15 mouse cellular contexts compared by ENCODE assay signal in genomic region chr4:142267832-142268231, GRCm38 (mm10). TPM values are rescaled to one million over a fixed set of nuclear protein-coding genes. Genes with fewer than 3 reads are reported as not detected.
DNase-seq lines count a peak whose midpoint lies in the region; ATAC-seq and TF ChIP-seq lines count a peak whose summit lies in the region.
"Had no signal": no experiment of that assay in that cellular context is flagged by ENCODE, and none has a peak within 500 bp of the region (broad histone marks: within the 10 kb centered on the region; RNA-seq: fewer than 3 reads in every experiment).

No protein-coding gene starts in this region.

- 17% methylated on average over 4 of the region's 4 CpGs for WGBS in midbrain, embryonic 10.5 days
- WGBS in midbrain, postnatal 0 days, result 31% methylated on average over 4 of the region's 4 CpGs
- WGBS in hindbrain, postnatal 0 days, result 18% methylated on average over 4 of the region's 4 CpGs
- 54% methylated on average over 4 of the region's 4 CpGs for WGBS in neural tube, embryonic 15.5 days
- 65% methylated on average over 4 of the region's 4 CpGs for WGBS in lung, postnatal 0 days

- TF ChIP-seq CTCF in midbrain, postnatal 0 days (IDR thresholded peaks at IDR 0.05), result no peak
- no peak for TF ChIP-seq CTCF in hindbrain, postnatal 0 days (IDR thresholded peaks at IDR 0.05; ENCODE audit: low read depth)
- no peak for TF ChIP-seq CTCF in lung, postnatal 0 days (IDR thresholded peaks at IDR 0.05)

- H3K9ac ChIP-seq in midbrain, postnatal 0 days (replicated peaks; ENCODE audit: low read length, poor library complexity, severe bottlenecking), result no peak overlapping the region
- no peak overlapping the region for H3K9ac ChIP-seq in hindbrain, postnatal 0 days (replicated peaks; ENCODE audit: low read length)
- H3K9ac ChIP-seq in neural tube, embryonic 15.5 days (replicated peaks), result no peak overlapping the region
- H3K9ac ChIP-seq in lung, postnatal 0 days (replicated peaks; ENCODE audit: low read depth), result no peak overlapping the region
- H3K9ac ChIP-seq: limb, embryonic 13.5 days had no signal

- H3K27me3 ChIP-seq in midbrain, embryonic 10.5 days (ENCODE audit: low read depth, poor library complexity, severe bottlenecking), result no peaks in the 10 kb centered on the region
- H3K27me3 ChIP-seq in midbrain, postnatal 0 days (ENCODE audit: insufficient read depth, low read length), result no peaks in the 10 kb centered on the region
- no peaks in the 10 kb centered on the region for H3K27me3 ChIP-seq in hindbrain, postnatal 0 days (ENCODE audit: insufficient read depth, low read length)
- no peaks in the 10 kb centered on the region for H3K27me3 ChIP-seq in neural tube, embryonic 15.5 days (replicated peaks)
- H3K27me3 ChIP-seq in lung, postnatal 0 days (replicated peaks; ENCODE audit: insufficient read depth, low read length), result no peaks in the 10 kb centered on the region
- H3K27me3 ChIP-seq: limb, embryonic 13.5 days had no signal

- peak overlapping the region; percentile 19; the same call in 1 of the 2 replicates for H3K27ac ChIP-seq in midbrain, embryonic 10.5 days (replicated peaks)
- no peak overlapping the region for H3K27ac ChIP-seq in midbrain, postnatal 0 days (ENCODE audit: low read depth, low read length)
- H3K27ac ChIP-seq in hindbrain, postnatal 0 days, result no peak overlapping the region
- peak overlapping the region; percentile 71 for H3K27ac ChIP-seq in neural tube, embryonic 15.5 days (replicated peaks)
- H3K27ac ChIP-seq in lung, postnatal 0 days (ENCODE audit: low read length), result no peak overlapping the region
- H3K27ac ChIP-seq: limb, embryonic 13.5 days; stomach, postnatal 0 days had no signal

- no peak for TF ChIP-seq EP300 in lung, postnatal 0 days (IDR thresholded peaks at IDR 0.05)

- H3K4me3 ChIP-seq in midbrain, embryonic 10.5 days, result no peak overlapping the region
- no peak overlapping the region for H3K4me3 ChIP-seq in midbrain, postnatal 0 days (ENCODE audit: low read depth, low read length)
- H3K4me3 ChIP-seq in hindbrain, postnatal 0 days (ENCODE audit: low read length), result no peak overlapping the region
- no peak overlapping the region for H3K4me3 ChIP-seq in neural tube, embryonic 15.5 days (replicated peaks)
- H3K4me3 ChIP-seq in lung, postnatal 0 days (ENCODE audit: low read depth, low read length), result no peak overlapping the region
- H3K4me3 ChIP-seq: limb, embryonic 13.5 days had no signal

- peaks cover 5% of the 10 kb centered on the region; the same call in 1 of the 2 replicates for H3K36me3 ChIP-seq in midbrain, embryonic 10.5 days
- no peaks in the 10 kb centered on the region for H3K36me3 ChIP-seq in midbrain, postnatal 0 days (ENCODE audit: insufficient read depth, low read length)
- H3K36me3 ChIP-seq in hindbrain, postnatal 0 days (ENCODE audit: insufficient read depth, low read length), result no peaks in the 10 kb centered on the region
- H3K36me3 ChIP-seq in neural tube, embryonic 15.5 days, result no peaks in the 10 kb centered on the region
- no peaks in the 10 kb centered on the region for H3K36me3 ChIP-seq in lung, postnatal 0 days (ENCODE audit: insufficient read depth, low read length)

- peaks cover 10% of the 10 kb centered on the region for H3K9me3 ChIP-seq in midbrain, embryonic 10.5 days (replicated peaks)
- H3K9me3 ChIP-seq in midbrain, postnatal 0 days (ENCODE audit: low read length), result no peaks in the 10 kb centered on the region
- no peaks in the 10 kb centered on the region for H3K9me3 ChIP-seq in hindbrain, postnatal 0 days (ENCODE audit: low read length)
- peaks cover 4% of the 10 kb centered on the region; the same call in 1 of the 2 replicates for H3K9me3 ChIP-seq in neural tube, embryonic 15.5 days (replicated peaks)
- no peaks in the 10 kb centered on the region for H3K9me3 ChIP-seq in lung, postnatal 0 days (ENCODE audit: low read length)

- H3K4me2 ChIP-seq in midbrain, postnatal 0 days (ENCODE audit: low read depth, low read length, poor library complexity, severe bottlenecking), result no peak overlapping the region
- no peak overlapping the region for H3K4me2 ChIP-seq in hindbrain, postnatal 0 days (ENCODE audit: low read depth, low read length)
- no peak overlapping the region for H3K4me2 ChIP-seq in neural tube, embryonic 15.5 days
- no peak overlapping the region for H3K4me2 ChIP-seq in lung, postnatal 0 days (replicated peaks; ENCODE audit: low read depth, low read length)
- H3K4me2 ChIP-seq: limb, embryonic 13.5 days had no signal

- ATAC-seq in midbrain, postnatal 0 days (ENCODE audit: low FRiP score), result no peak; the same call in 1 of the 2 replicates
- ATAC-seq in hindbrain, postnatal 0 days, result peak; percentile 39
- peak; percentile 10; the same call in 1 of the 2 replicates for ATAC-seq in neural tube, embryonic 15.5 days (ENCODE audit: low FRiP score)
- no peak for ATAC-seq in lung, postnatal 0 days

- DNase-seq in embryo, embryonic 10 days (ENCODE audit: low spot score), result peak; percentile 42
- no peak for DNase-seq in embryo, embryonic 9.5 days (ENCODE audit: extremely low spot score)
- no peak for DNase-seq in midbrain, embryonic 10.5 days (ENCODE audit: low spot score)
- DNase-seq in midbrain, postnatal 0 days (ENCODE audit: low spot score), result no peak
- DNase-seq in hindbrain, postnatal 0 days (ENCODE audit: low spot score), result no peak
- no peak for DNase-seq in lung, postnatal 0 days (ENCODE audit: low spot score)
- DNase-seq in cerebellum, adult 11-12 months, result no peak
- DNase-seq: adrenal gland, postnatal 14 days; gastrocnemius, postnatal 10 days; heart, postnatal 10 days; lung, postnatal 36 days; thymus, postnatal 14 days had no signal

- peaks cover 17% of the 10 kb centered on the region for H3K4me1 ChIP-seq in midbrain, embryonic 10.5 days
- no peaks in the 10 kb centered on the region for H3K4me1 ChIP-seq in midbrain, postnatal 0 days (ENCODE audit: insufficient read depth, low read length)
- H3K4me1 ChIP-seq in hindbrain, postnatal 0 days (ENCODE audit: insufficient read depth, low read length), result peaks cover 8% of the 10 kb centered on the region; the same call in 1 of the 2 replicates
- peaks cover 21% of the 10 kb centered on the region for H3K4me1 ChIP-seq in neural tube, embryonic 15.5 days
- H3K4me1 ChIP-seq in lung, postnatal 0 days (ENCODE audit: insufficient read depth, low read depth, low read length), result no peaks in the 10 kb centered on the region

RNA-seq across cellular contexts. Expression of gene Kazn, which starts 28.6 kb away (rescaled TPM):
- polyA plus RNA-seq in midbrain, embryonic 10.5 days (2016; fragmentation: Nextera tagmentation; extraction: Ambion mirVana), result 9.4 and 12.2 TPM in 2 replicates
- 70.2 and 87.2 TPM in 2 replicates for total RNA-seq in midbrain, postnatal 0 days (2014; rRNA removed)
- polyA plus RNA-seq in midbrain, postnatal 0 days (2015; fragmentation: Nextera tagmentation; extraction: Ambion mirVana), result 23.6 and 25.6 TPM in 2 replicates
- 74.3 and 78.3 TPM in 2 replicates for total RNA-seq in hindbrain, postnatal 0 days (2014; rRNA removed)
- 19.3 and 20.9 TPM in 2 replicates for polyA plus RNA-seq in hindbrain, postnatal 0 days (2015; fragmentation: Nextera tagmentation; extraction: Ambion mirVana)
- 25.4 and 25.5 TPM in 2 replicates for polyA plus RNA-seq in neural tube, embryonic 15.5 days (2015; fragmentation: Nextera tagmentation; extraction: Ambion mirVana)
- 6.0 and 8.6 TPM in 2 replicates for polyA plus RNA-seq in lung, postnatal 0 days (2015; fragmentation: Nextera tagmentation; extraction: Ambion mirVana)

Comparison
In these comparisons a context has a peak if more than half of its experiments do, and no peak if none do; other contexts are left out.
1. H3K27ac ChIP-seq: peak in midbrain, embryonic 10.5 days (single experiment) and neural tube, embryonic 15.5 days (single experiment); none in midbrain, postnatal 0 days (single experiment), hindbrain, postnatal 0 days (single experiment) and lung, postnatal 0 days (single experiment).
2. ATAC-seq: peak in hindbrain, postnatal 0 days (single experiment) and neural tube, embryonic 15.5 days (single experiment); none in midbrain, postnatal 0 days (single experiment) and lung, postnatal 0 days (single experiment).